8 mouse cellular contexts compared by ENCODE assay signal in genomic region chr11:63026651-63027141, GRCm38 (mm10). TPM values are rescaled to one million over a fixed set of nuclear protein-coding genes. Genes with fewer than 3 reads are reported as not detected.
DNase-seq lines count a peak whose midpoint lies in the region.

No protein-coding gene starts in this region.

- intact Hi-C loops in heart, postnatal 25 days (cut with DNase I) = loop anchor here (5.0 kb wide), 1 partner anchor 106 kb away; no protein-coding TSS in a partner anchor

- peak; percentile 46 for DNase-seq in right cerebral cortex, adult 18-20 months
- DNase-seq in right cerebral cortex, postnatal 14 days = no peak
- peak; percentile 79 for DNase-seq in cerebellum, adult 11-12 months
- peak; percentile 63 for DNase-seq in heart, postnatal 25 days (ENCODE audit: low spot score)
- DNase-seq in ovary, postnatal 14 days (ENCODE audit: low spot score) = peak; percentile 24
- no peak for DNase-seq in embryo, embryonic 9.5 days (ENCODE audit: extremely low spot score)
- DNase-seq in spleen, postnatal 4 days (ENCODE audit: low spot score in 2 of 2) = no peak
- DNase-seq in thymus, adult 18-20 months = no peak

RNA-seq across cellular contexts. Expression of gene Tekt3, which starts 34.8 kb away (rescaled TPM):
- not detected for total RNA-seq in heart, postnatal 25 days (2021)

Comparison
In these comparisons a context has a peak if more than half of its experiments do, and no peak if none do; other contexts are left out.
1. DNase-seq: peak in right cerebral cortex, adult 18-20 months (single experiment), cerebellum, adult 11-12 months (single experiment), heart, postnatal 25 days (single experiment) and ovary, postnatal 14 days (single experiment); none in right cerebral cortex, postnatal 14 days (single experiment), embryo, embryonic 9.5 days (single experiment), spleen, postnatal 4 days (0 of 2) and thymus, adult 18-20 months (0 of 2).